Mouse (Mus musculus): ENCODE measurements at regions not wholly inside any gene's neighbourhood (a gene's known extent, or its start where the extent isn't known, plus 50 kb on each side); places are given as distances from the start of the nearest gene placed in this dataset.

DNA sequence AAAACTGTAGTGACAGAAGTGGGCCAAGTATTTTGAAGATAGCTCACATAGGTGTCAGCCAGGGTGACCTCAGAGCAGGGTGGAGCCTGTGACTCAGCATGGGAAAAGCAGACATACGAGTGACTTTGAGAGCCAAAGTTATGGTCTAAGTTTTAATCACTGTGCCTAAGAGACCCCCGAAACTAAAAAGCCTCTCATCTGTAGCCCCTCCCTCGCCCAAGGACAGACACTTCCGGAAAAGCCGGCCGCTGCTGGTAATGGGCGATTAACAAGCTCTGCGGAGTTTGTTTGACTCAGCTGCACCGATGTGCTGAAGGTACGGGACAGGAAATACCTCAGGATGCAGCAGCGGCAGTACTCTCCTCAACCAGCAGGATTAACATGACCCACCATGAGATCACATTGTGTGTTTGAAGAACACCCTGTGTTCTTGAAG lies 182.1 kb upstream of the Foxn2 start:
- peak overlapping the region; percentile 15; the same call in 1 of the 2 replicates for H3K4me3 ChIP-seq (ENCODE audit: insufficient read depth, low read depth, low read length)
- H3K4me1 ChIP-seq (ENCODE audit: control insufficient read depth, insufficient read depth, insufficient read length, low read length): peaks cover 9% of the 10 kb centered on the region
- peak overlapping the region; percentile 62 for H3K27ac ChIP-seq (replicated peaks; ENCODE audit: low read depth, low read length)

DNA sequence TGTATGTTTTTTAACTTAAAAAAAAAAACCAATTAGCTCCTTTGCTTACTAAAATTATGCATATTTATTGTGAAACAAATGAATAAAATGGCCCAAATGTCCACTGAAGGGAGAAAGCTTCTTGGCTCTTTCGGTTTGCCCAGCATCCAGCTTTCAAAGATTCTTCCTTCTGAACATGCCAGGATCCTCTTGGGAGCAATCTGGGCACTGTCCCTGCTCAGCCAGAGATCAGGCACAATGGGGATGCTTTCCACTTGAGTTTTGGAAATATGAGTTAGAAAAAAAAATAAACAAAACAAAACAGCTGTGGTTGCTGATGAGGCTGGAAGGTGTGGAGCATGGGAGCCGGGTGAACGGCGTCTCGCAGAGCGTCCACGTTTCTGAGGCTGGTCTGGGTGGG lies 180.3 kb upstream of the Foxn2 start:
- peaks cover 9% of the 10 kb centered on the region for H3K4me1 ChIP-seq (ENCODE audit: control insufficient read depth, insufficient read depth, insufficient read length, low read length)
- H3K4me3 ChIP-seq (ENCODE audit: insufficient read depth, low read depth, low read length): no peak overlapping the region
- H3K27ac ChIP-seq (replicated peaks; ENCODE audit: low read depth, low read length): no peak overlapping the region; the same call in 1 of the 2 replicates

DNA sequence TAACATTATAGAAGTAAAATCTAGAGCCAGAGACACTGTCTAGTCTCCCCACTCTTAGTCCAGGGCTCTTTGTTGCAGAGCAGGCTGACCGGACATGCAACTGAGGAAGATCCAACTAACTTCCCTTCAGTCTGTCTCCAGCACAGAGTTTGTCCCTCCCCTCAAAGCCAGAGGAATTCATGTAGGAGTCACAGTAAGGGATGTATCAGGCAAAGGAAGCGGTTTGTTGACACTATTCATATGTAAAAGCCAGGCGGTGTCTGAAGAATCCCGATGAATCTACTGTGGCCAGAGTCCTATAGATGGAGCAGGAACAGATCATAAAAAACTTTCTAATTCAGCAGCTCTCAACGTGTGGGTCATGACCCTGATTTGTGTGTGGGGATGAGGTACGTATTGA lies 179.7 kb upstream of the Foxn2 start:
- Histone ChIP-seq H3K27ac (replicated peaks; ENCODE audit: low read depth, low read length) (no peak overlapping the region), H3K4me3 (ENCODE audit: insufficient read depth, low read depth, low read length) (no peak overlapping the region), H3K4me1 (ENCODE audit: control insufficient read depth, insufficient read depth, insufficient read length, low read length) (peaks cover 9% of the 10 kb centered on the region)

DNA sequence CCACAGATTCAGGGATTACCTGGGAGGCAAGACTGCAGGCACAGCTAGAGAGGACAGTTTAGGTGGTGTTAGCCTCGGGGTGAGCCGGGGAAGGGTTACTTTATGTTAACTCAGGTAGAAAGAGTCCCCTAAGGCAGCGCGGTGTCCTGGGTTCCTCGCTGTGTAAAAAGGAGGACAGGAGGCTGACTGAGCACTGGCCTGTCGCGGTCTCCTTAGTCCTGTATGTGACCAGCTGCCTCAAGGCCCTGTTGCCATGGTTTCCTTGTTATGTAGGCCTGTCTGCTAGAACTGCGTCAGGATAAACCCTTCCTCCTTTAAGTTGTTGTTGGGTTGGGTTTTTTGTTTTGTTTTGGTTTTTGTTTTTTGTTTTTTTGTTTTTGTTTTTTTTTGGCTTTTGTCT lies 179.0 kb upstream of the Foxn2 start:
- H3K27ac ChIP-seq (replicated peaks; ENCODE audit: low read depth, low read length): no peak overlapping the region
- peaks cover 9% of the 10 kb centered on the region for H3K4me1 ChIP-seq (ENCODE audit: control insufficient read depth, insufficient read depth, insufficient read length, low read length)
- H3K4me3 ChIP-seq (ENCODE audit: insufficient read depth, low read depth, low read length): no peak overlapping the region

DNA sequence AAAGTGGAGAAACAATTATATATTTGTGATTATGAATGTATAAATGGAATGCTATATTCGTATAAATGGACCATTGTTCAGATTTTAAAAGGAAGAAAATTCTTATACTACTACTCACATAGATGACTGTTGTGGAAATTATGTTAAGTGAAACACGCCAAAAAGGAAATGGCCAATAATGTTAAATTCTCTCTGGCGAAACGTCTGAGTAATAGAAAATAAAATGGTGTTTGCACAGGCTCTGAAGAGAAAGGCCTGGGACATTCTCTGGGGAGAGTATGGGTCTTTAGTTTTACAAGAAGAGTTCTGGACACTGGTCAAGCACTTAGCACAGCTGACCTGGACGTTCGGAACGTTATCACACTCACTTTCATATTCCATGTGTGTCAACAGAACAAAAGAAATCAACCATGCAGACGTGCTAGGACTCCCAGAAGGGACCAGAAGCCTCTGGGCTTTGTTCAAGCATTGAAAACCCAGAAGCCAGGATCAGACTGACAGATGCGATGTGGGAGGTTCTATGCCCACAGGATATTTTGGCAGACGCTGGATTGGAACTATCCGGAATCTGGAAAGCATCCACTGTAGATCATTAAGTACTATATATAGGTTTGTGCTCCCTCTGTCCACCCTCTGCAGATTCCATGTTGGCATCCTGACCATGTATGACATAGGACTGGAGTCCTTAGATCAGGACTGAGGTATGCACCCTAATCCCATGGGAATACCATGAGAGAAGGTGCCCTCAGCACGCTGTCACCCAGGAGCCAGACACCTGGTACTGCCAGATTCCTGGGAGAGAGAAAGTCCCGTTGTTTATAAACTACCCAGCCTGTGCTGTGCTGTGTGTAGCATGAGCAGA lies 178.0 kb upstream of the Foxn2 start:
- Histone ChIP-seq H3K27ac (replicated peaks; ENCODE audit: low read depth, low read length) (no peak overlapping the region), H3K4me1 (ENCODE audit: control insufficient read depth, insufficient read depth, insufficient read length, low read length) (peaks cover 9% of the 10 kb centered on the region), H3K4me3 (ENCODE audit: insufficient read depth, low read depth, low read length) (no peak overlapping the region)

DNA sequence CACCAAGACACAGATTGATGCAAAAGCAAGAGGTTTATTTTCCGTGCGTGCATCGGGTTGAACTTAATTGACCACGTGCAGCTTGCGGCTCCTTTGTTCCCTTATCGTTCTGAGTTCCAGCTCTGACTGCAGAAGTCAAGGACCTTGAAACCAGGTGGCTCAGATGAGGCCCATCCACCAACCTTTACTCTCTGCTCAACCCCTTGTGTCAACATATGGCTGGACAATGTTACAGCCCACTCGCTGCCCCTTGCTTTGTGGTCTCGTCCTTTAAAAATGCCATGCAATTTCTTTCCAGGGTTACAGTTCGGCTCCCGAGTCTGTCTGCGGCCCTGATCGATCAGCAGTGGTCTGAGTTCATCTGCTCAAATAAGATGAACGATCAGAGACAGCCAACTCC lies 175.2 kb upstream of the Foxn2 start:
- Histone ChIP-seq H3K4me1 (ENCODE audit: control insufficient read depth, insufficient read depth, insufficient read length, low read length) (peaks cover 5% of the 10 kb centered on the region), H3K4me3 (ENCODE audit: insufficient read depth, low read depth, low read length) (no peak overlapping the region), H3K27ac (replicated peaks; ENCODE audit: low read depth, low read length) (no peak overlapping the region)

DNA sequence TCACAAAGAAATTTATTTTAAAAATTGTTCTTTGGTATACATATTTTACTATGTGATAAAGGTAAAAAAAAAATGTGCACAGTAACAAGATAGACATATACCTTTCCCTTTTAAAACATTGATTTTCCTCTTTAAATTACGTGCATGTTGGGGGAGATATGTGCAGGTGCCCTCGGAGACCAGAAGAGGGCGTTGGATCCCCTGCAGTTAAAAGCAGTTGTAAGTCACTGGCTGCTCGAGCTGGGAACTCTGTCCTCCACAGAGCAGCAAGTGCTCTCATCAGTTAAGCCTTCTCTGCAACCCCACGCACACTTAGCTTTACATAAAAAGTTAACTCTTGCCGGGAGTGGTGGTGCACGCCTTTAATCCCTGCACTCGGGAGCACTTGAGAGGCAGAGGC lies 172.3 kb upstream of the Foxn2 start:
- Histone ChIP-seq H3K27ac (replicated peaks; ENCODE audit: low read depth, low read length) (no peak overlapping the region), H3K4me3 (ENCODE audit: insufficient read depth, low read depth, low read length) (no peak overlapping the region), H3K4me1 (ENCODE audit: control insufficient read depth, insufficient read depth, insufficient read length, low read length) (peaks cover 2% of the 10 kb centered on the region; the same call in 1 of the 2 replicates)

DNA sequence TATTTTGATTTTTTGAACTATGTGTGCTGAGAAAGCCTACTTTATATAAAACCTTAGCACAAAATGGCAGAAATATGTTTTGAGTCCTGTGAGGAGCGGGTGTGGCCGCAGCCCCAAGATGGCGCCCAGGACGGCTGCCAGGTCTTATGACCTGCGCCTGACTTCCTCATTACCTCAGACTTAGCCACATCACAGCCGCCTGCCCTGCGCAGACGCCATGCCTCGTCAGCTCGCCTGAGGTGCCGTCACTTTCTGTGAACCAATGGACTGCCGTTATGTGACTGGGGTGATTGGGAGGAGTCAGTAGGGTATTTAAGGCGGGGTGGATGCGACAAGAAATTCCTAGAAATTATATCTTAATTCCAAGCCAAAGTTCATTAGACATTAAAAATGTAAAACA lies 171.7 kb upstream of the Foxn2 start:
- Histone ChIP-seq H3K27ac (replicated peaks; ENCODE audit: low read depth, low read length) (no peak overlapping the region), H3K4me1 (ENCODE audit: control insufficient read depth, insufficient read depth, insufficient read length, low read length) (peaks cover 2% of the 10 kb centered on the region; the same call in 1 of the 2 replicates), H3K4me3 (ENCODE audit: insufficient read depth, low read depth, low read length) (no peak overlapping the region)

DNA sequence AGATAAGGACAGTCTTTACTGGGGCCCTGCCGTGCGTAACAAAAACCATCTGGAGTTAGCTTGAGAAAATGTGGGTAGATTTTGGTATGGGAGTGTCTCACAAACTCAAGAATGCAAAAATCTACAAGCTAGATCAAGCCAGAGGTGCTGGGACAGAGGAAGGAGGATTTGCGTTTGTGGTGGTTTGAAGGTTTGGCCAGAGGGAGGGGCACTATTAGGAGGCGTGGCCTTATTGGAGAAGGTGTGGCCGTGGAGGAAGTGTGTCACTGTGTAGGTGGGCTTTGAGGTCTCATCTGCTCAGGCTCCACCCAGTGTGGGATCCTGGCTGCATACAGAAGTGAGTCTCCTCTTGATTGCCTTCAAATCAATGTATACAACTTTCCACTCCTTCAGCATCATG lies 169.6 kb upstream of the Foxn2 start:
- no peak overlapping the region for H3K4me3 ChIP-seq (ENCODE audit: insufficient read depth, low read depth, low read length)
- H3K4me1 ChIP-seq (ENCODE audit: control insufficient read depth, insufficient read depth, insufficient read length, low read length): peaks cover 2% of the 10 kb centered on the region; the same call in 1 of the 2 replicates
- no peak overlapping the region for H3K27ac ChIP-seq (replicated peaks; ENCODE audit: low read depth, low read length)

DNA sequence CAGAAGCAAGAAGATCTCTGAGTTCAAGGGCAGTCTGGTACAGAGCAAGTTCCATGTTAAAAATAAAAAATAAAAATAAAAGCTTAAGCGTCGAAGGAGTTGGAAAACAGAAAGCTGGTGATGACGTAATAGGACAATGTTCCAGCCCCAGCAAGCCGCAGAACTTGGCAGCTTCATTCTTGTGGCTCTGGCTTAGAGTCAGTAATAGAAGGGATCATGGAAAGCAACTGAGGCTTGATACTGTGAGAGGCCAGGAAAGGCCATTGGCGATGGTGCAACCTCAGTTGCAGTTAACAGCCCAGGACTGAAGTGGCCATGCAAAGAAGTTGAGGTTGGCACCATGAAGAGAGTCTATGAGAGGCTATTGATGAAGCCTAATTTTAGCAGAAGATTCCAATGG lies 168.3 kb upstream of the Foxn2 start:
- H3K4me3 ChIP-seq (ENCODE audit: insufficient read depth, low read depth, low read length): no peak overlapping the region
- peak overlapping the region; percentile 45; the same call in 1 of the 2 replicates for H3K27ac ChIP-seq (replicated peaks; ENCODE audit: low read depth, low read length)
- H3K4me1 ChIP-seq (ENCODE audit: control insufficient read depth, insufficient read depth, insufficient read length, low read length): peaks cover 2% of the 10 kb centered on the region; the same call in 1 of the 2 replicates

DNA sequence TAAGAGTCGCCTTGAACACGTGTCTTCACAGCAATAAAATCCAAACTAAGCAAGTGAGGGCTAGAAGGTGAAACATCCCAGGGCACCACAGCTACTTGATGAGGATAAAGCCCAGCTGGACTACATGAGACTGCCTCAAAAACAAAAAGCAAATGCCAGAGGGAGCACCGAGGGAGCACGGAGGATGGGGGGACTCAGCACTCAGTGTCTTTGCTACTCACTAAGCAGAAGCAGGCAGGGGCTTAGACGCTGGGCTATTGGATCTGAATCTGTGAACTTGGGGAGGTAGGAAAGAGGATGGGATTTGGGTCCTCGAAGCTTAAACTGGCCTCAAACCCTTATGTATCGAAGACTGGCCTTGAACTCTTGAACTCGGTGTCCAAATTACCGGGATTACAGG lies 167.0 kb upstream of the Foxn2 start:
- Histone ChIP-seq H3K27ac (replicated peaks; ENCODE audit: low read depth, low read length) (0 out of 2 replicates have a peak overlapping the region, but pooled peaks have one; percentile 22), H3K4me1 (ENCODE audit: control insufficient read depth, insufficient read depth, insufficient read length, low read length) (peaks cover 2% of the 10 kb centered on the region; the same call in 1 of the 2 replicates), H3K4me3 (ENCODE audit: insufficient read depth, low read depth, low read length) (no peak overlapping the region)

DNA sequence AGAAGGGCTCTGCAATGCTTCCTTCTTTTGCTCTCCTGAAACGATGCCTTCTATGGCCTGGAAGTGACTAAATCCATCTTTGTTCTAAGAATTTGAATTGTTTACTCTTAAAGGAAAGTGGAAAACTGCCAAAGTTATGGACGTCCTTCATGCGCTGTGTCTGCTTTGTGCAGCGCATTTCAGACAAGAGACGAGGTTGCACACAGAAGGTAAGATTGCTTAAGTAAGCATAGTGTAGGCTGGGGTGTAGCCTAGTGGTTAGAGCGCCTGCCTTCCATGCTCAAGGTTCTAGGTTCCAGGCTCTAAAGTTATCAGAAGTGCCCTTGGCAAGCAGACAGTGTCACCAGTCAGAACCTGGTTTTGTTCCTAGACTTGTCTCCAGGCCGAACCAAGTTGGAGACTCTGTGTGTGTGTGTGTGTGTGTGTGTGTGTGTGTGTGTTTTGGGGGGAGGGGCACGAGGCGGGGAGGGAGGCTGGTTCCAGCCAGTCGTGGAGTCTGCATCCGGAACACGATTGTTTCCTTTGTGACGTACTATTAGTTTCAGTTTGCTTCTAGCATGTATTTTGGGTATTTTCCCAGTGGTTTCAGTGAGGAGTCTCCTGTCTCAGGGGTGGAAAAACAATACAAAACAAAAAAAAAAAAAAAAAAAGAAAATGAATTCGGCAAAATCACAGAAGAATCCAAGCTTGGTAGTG lies 166.4 kb upstream of the Foxn2 start:
- Histone ChIP-seq H3K27ac (replicated peaks; ENCODE audit: low read depth, low read length) (peak overlapping the region; percentile 62), H3K4me1 (ENCODE audit: control insufficient read depth, insufficient read depth, insufficient read length, low read length) (peaks cover 2% of the 10 kb centered on the region; the same call in 1 of the 2 replicates), H3K4me3 (ENCODE audit: insufficient read depth, low read depth, low read length) (peak overlapping the region; percentile 16)

DNA sequence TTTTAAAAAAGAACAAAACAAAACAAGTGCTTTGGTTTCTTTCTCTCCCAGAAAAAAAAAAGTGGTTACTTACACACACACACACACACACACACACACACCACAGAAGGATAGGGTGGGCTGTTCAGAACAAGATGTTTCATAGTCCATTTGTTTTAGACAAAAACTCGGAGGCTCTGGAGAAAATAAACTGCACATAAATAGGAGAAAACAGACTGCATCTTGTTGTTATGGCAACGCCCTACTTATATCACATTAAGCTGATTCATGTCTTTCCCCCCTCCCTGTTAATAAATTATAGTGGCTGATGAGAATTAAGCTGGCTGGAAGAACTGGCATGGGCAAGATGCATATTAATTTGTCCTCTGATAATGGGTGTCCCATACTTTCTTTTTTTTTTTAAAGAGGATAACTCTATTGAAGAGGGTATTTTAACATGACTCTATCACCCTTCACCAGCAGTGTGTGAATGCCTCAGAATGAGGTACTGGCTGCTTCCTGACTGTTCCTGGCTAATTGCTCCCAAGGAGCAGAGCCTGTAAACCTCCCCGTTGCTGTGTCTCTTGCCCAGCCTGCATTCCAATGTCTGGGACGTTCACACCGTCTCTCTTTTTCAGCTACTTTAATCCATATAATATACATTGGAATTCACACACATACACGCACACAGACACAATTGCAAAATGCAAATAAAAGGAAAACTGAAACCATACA lies 165.6 kb upstream of the Foxn2 start:
- H3K27ac ChIP-seq (replicated peaks; ENCODE audit: low read depth, low read length): peak overlapping the region; percentile 62
- H3K4me3 ChIP-seq (ENCODE audit: insufficient read depth, low read depth, low read length): no peak overlapping the region
- H3K4me1 ChIP-seq (ENCODE audit: control insufficient read depth, insufficient read depth, insufficient read length, low read length): peaks cover 2% of the 10 kb centered on the region; the same call in 1 of the 2 replicates

DNA sequence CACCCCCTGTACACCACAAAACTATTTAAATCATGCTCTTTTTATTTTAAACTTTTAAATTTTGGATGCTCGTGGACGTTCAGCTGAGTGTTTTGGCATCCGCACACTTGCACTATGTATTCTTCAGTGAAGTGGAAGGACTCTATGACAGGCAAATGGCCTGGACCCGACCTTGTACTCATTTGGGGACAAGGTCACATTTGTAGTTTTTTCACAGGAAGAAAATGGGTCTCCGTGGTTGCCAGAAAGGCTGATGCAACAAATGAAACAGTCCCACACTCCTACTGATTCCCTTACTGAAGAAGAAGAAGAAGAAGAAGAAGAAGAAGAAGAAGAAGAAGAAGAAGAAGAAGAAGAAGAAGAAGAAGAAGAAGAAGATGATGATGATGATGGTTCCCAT lies 160.9 kb upstream of the Foxn2 start:
- no peaks in the 10 kb centered on the region for H3K4me1 ChIP-seq (ENCODE audit: control insufficient read depth, insufficient read depth, insufficient read length, low read length)

DNA sequence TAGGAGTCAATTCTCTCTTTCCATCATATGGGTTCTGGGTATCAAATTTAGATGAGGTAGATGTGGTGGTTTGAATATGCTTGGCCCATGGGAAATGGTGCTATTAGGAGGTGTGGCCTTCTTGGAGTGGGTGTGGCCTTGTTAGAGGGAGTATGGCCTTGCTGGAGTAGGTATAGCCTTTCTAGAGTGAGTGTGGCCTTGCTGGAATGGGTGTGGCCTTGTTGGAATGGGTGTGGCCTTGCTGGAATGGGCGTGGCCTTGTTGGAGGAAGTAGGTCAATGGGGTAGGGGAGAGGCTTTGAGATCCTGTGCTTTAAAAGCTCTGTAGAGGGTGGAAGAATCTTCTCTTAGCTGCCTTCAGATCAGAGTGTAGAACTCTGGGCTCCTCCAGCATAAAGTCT lies 157.8 kb upstream of the Foxn2 start:
- H3K4me1 ChIP-seq (ENCODE audit: control insufficient read depth, insufficient read depth, insufficient read length, low read length): no peaks in the 10 kb centered on the region
- no peak overlapping the region for H3K27ac ChIP-seq (replicated peaks; ENCODE audit: low read depth, low read length)
- H3K4me3 ChIP-seq (ENCODE audit: insufficient read depth, low read depth, low read length): no peak overlapping the region

More for the DNA sequence above, 160.9 kb upstream of the Foxn2 start:
- no peak overlapping the region for H3K4me3 ChIP-seq (ENCODE audit: insufficient read depth, low read depth, low read length)
- H3K27ac ChIP-seq (replicated peaks; ENCODE audit: low read depth, low read length): no peak overlapping the region
